Mouse (Mus musculus) Patski (cell line): ENCODE measurements at regions not wholly inside any gene's neighbourhood (a gene's known extent, or its start where the extent isn't known, plus 50 kb on each side); places are given as distances from the start of the nearest gene placed in this dataset.

Source experiments
- ATAC-seq: fragments of 100-300 bp; one replicate; pipeline ENCODE4 v1.8.0; 2021
- CTCF ChIA-PET: fragments of 350-600 bp; sonication (Branson Sonifier 250); formaldehyde crosslinking; loops from one replicate; lab custom pipeline; 2022; ENCODE audit warnings: inconsistent platforms; lab: Charles Lee
- POLR2A ChIA-PET: fragments of 350-600 bp; sonication (Branson Sonifier 250); formaldehyde crosslinking; loops from one replicate; lab custom pipeline; 2022; ENCODE audit warnings: antibody characterized with exemption, inconsistent platforms; lab: Charles Lee
- DNase-seq: peaks from one replicate; pipeline ENCODE4 v3.0.0-alpha.2; 2011; ENCODE audit warnings: low read depth, low spot score
- H3K27me3 ChIP-seq: fragments of 371-371 bp; one replicate; pipeline ENCODE4 v1.5.1; 2021
- CTCF ChIP-seq: fragments of 100-300 bp; IDR thresholded peaks from one replicate; pipeline ENCODE4 v1.5.1; 2021
- in situ Hi-C: fragments of 300-500 bp; cut with MboI; formaldehyde crosslinking; loops from 3 replicates; pipeline ENCODE4 v1.11.1; 2018; ENCODE audit warnings: low pct_unique_long_range_greater_than_20kb, mixed read lengths

- CTCF ChIA-PET = no interaction called here
- H3K27me3 ChIP-seq = no peaks in the 10 kb centered on the region
- DNase-seq = no peak
- no peak for TF ChIP-seq CTCF
- ATAC-seq = no peak
- POLR2A ChIA-PET = no interaction called here
- in situ Hi-C loops = no loop called here
Measured at GRCm38 (mm10) chr6:91590395-91590794, 74.7 kb downstream of the Lsm3 start.

DNA sequence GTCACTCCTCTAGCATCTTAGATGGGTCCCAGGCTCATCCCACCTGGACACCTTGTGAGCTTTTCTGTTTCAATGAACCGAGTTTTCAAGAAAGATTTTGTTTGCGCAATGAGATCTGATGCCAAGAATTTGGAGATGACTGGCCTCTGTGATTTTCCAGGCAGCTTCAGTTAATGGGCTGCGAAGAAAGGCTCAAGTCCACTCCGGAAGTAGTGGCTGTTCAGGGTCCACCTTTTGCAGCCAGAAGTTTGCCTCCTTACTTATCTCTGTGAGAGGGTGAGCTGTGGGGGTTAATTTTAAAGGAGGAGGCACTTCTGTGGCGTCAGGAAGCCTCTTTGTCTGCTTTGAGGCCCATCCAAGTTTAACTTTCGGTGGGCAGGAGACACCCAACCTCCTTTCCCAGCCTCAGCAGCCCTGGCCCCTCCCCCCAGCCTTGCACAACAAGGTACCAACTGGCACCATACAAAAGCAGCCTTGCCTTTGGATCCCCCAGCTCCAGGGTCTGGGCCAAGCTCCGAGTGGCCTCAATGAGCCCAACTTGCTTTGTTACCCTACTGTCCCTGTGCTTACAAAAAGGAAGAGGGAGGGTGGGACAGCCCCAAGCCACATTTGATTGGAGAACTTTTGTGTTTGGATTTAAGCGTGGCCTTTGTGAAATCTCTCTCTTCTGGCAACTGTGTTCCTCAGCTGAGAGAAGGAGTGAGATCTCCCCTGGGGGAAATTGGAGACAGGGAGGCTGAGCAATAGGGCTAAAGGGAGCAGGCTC is 75.3 kb downstream of the Lsm3 start:
- H3K27me3 ChIP-seq = no peaks in the 10 kb centered on the region
- DNase-seq = peak; percentile 44
- CTCF ChIA-PET = no interaction called here
- POLR2A ChIA-PET = no interaction called here
- ATAC-seq = peak; percentile 61
- in situ Hi-C loops = no loop called here
- no peak for TF ChIP-seq CTCF

DNA sequence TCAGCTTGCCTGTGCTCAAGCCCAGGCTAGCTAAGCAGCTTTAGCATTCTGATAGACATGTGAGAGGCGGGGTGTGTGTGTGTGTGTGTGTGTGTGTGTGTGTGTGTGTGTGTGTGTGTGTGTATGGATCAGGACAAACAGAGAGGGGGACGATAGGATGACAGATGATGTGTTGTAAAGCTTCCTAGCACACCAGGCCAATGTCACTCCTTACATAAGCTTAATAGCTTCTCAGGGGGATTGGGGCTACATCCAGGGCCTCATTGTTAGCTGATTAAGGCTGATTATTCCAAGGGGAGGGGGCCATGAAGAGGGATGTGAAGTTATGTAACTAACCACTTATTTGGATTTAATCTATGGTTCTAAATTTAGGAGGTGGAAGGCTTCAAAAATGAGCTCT is 76.9 kb downstream of the Lsm3 start:
- H3K27me3 ChIP-seq = no peaks in the 10 kb centered on the region
- TF ChIP-seq CTCF = no peak
- in situ Hi-C loops = no loop called here
- DNase-seq (no peak), ATAC-seq (no peak)
- POLR2A ChIA-PET = interaction anchor here (0.7 kb wide), 1 partner anchor 68 kb away, joined by 3 read pairs; no protein-coding TSS in a partner anchor
- CTCF ChIA-PET = interaction anchor here (0.8 to 1.2 kb wide), 2 partner anchors 10 to 23 kb away, joined by 3 to 5 read pairs; no protein-coding TSS in a partner anchor

GRCm38 (mm10) chr6:91598942-91599341 is 83.2 kb downstream of the Lsm3 start:
- no peaks in the 10 kb centered on the region for H3K27me3 ChIP-seq
- POLR2A ChIA-PET = interaction anchor here (1.0 to 1.1 kb wide), 2 partner anchors 15 to 17 kb away, joined by 3 read pairs; no protein-coding TSS in a partner anchor
- DNase-seq (no peak), ATAC-seq (no peak)
- no peak for TF ChIP-seq CTCF
- CTCF ChIA-PET = interaction anchor here (0.9 to 1.7 kb wide), 2 partner anchors 8 to 12 kb away, joined by 3 to 5 read pairs; no protein-coding TSS in a partner anchor
- in situ Hi-C loops = no loop called here

DNA sequence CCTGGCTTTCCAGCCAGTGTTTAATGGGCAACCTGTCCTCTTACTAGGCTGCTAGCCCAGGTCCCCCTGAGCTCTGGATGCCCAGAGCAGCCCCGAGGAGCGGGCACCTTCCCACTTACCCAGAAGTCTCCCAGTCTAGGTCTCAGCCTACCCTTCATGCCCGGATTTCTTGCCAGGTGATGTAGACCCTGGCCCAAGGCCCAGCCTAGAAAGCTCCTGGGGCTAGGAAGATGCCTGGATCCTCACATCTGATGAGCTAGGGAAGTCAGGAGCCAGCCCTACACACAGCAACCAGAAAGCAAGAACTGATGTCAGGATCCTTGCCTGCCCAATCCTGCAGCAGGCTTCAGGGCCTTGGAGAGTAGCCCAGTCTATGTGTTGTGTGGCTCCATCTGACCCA is 83.7 kb upstream of the Slc6a6 start:
- POLR2A ChIA-PET = no interaction called here
- CTCF ChIA-PET = interaction anchor here (1.1 kb wide), 1 partner anchor 86 kb away, joined by 3 read pairs; no protein-coding TSS in a partner anchor
- H3K27me3 ChIP-seq = no peaks in the 10 kb centered on the region
- ATAC-seq (no peak), DNase-seq (no peak)
- in situ Hi-C loops = no loop called here
- no peak for TF ChIP-seq CTCF

DNA sequence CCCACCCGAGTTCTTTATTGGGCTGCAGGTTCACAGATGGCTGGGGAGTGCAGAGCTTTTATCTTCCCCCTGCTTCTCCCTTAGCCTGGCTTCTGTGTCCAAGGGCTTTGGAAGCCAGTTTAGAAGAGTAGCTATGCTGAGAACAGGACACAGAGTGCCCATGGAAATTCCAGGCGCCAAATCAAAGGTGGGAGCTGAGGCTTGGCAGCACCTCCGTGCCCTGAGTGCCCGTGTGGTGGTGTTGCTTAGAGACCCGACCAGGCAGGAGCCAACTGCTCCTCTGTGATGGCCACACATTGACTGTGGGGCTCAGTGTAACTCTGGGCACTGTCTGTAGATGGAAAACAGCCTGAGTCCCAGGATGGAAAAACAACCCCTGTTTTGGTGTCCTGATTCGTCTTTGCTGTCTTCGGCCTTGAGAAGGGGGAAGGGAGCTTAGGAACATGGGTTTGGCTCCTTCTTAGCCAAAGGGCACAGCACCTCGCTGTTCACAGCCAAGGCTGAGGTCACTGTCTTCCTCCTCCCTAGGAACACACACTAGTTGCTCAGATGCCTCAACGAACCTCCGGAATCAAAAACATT is 77.1 kb upstream of the Slc6a6 start:
- H3K27me3 ChIP-seq = no peaks in the 10 kb centered on the region
- ChIA-PET CTCF (interaction anchor here (1.2 kb wide), 1 partner anchor 7 kb away, joined by 3 read pairs; no protein-coding TSS in a partner anchor), POLR2A (interaction anchor here (0.9 kb wide), 1 partner anchor 19 kb away, joined by 3 read pairs; no protein-coding TSS in a partner anchor)
- no peak for TF ChIP-seq CTCF
- DNase-seq (no peak), ATAC-seq (no peak)
- in situ Hi-C loops = no loop called here

DNA sequence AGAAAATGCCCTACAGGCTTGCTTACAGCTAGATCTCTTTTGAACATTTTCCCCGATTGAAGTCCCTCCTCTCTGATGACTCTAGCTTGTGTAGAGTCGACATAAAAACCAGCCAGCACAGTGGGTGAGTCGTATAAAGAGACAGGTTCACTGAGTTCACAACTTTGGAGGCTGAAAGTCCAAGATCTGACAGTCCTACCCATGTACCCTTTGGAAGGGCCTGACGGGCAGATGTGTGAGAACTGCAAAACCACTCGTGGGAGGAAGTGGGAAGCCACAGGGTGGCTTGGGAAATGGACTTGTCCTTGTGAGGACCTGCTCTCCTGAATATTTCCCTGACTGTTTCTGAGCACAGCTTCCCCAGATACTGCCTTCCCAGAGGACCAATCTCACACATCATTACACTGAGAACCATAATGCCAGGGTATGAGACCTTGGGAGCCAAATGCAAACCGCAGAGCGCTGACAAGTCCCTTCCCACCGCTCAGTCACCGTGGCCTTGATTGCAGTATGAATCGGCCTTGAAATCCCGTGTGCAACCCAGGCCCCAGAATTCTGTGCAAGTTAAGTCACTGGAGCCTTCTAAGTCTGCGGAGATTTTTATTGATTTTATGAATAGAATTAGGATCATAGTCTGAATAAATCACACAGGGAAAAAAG is 76.1 kb upstream of the Slc6a6 start:
- peak; percentile 50 for DNase-seq
- POLR2A ChIA-PET = no interaction called here
- in situ Hi-C loops = no loop called here
- CTCF ChIA-PET = interaction anchor here (0.8 to 1.2 kb wide), 3 partner anchors 8 to 133 kb away, joined by 3 read pairs; no protein-coding TSS in a partner anchor
- TF ChIP-seq CTCF = no peak
- H3K27me3 ChIP-seq = no peaks in the 10 kb centered on the region
- ATAC-seq = peak; percentile 34

- TF ChIP-seq CTCF = no peak
- ATAC-seq (no peak), DNase-seq (no peak)
- ChIA-PET CTCF (no interaction called here), POLR2A (interaction anchor here (0.7 kb wide), 1 partner anchor 16 kb away, joined by 3 read pairs; no protein-coding TSS in a partner anchor)
- in situ Hi-C loops = no loop called here
- no peaks in the 10 kb centered on the region for H3K27me3 ChIP-seq
Measured at GRCm38 (mm10) chr6:91609671-91610070, 74.2 kb upstream of the Slc6a6 start.

- in situ Hi-C loops = no loop called here
- ChIA-PET POLR2A (no interaction called here), CTCF (interaction anchor here (1.0 to 1.2 kb wide), 2 partner anchors 20 to 22 kb away, joined by 3 read pairs; no protein-coding TSS in a partner anchor)
- no peaks in the 10 kb centered on the region for H3K27me3 ChIP-seq
- ATAC-seq = no peak
- no peak for DNase-seq
- TF ChIP-seq CTCF = no peak
Measured at GRCm38 (mm10) chr6:91615022-91615421, 68.8 kb upstream of the Slc6a6 start.

- POLR2A ChIA-PET = interaction anchor here (1.2 kb wide), 1 partner anchor 17 kb away, joined by 3 read pairs; no protein-coding TSS in a partner anchor
- ATAC-seq = no peak
- no peak for TF ChIP-seq CTCF
- no peak for DNase-seq
- in situ Hi-C loops = no loop called here
- no peaks in the 10 kb centered on the region for H3K27me3 ChIP-seq
- CTCF ChIA-PET = no interaction called here
Measured at GRCm38 (mm10) chr6:91616541-91616940, 67.3 kb upstream of the Slc6a6 start.
